Mouse (Mus musculus) ES-E14 (cell line): ENCODE data around the gene Nradd. TPM values are rescaled to one million over a fixed set of nuclear protein-coding genes. Genes with fewer than 3 reads are reported as not detected.
A peak's percentile ranks its signal among the peaks of the same experiment; 100 is the strongest.

ENCODE experiments used
- DNase-seq: peaks from one replicate; pipeline ENCODE4 v3.0.0-alpha.2; 2013; ENCODE audit warnings: low read depth, low spot score
- H3K27ac ChIP-seq: 2 replicates; pipeline ENCODE4 v1.5.1; 2012; ENCODE audit warnings: low read depth, mild to moderate bottlenecking, low read length, moderate library complexity, mixed read lengths; ENCODE audit not compliant: poor library complexity, insufficient read depth, severe bottlenecking
- H3K36me3 ChIP-seq: 2 replicates; pipeline ENCODE4 v1.6.1; 2012; ENCODE audit warnings: mild to moderate bottlenecking, low read length, moderate library complexity, mixed read lengths; ENCODE audit not compliant: control insufficient read depth, poor library complexity, insufficient read depth, severe bottlenecking
- H3K4me1 ChIP-seq, 2 experiments: fragments of 150-350 bp in 1 of 2; sonication (generic) in 1 of 2; 2 replicates each; pipeline ENCODE4 v1.6.1; 2012; ENCODE audit warnings: low read length in 2 of 2, mild to moderate bottlenecking in 1 of 2, mixed read lengths in 1 of 2; ENCODE audit not compliant: control insufficient read depth in 2 of 2, insufficient read depth in 2 of 2, poor library complexity in 1 of 2
- H3K4me3 ChIP-seq, 2 experiments: fragments of 150-350 bp in 1 of 2; sonication (generic) in 1 of 2; 2 replicates each; pipeline ENCODE4 v1.5.1; 2012; ENCODE audit warnings: low read length in 2 of 2, low read depth in 1 of 2, mild to moderate bottlenecking in 1 of 2, mixed read lengths in 1 of 2; ENCODE audit not compliant: insufficient read depth in 1 of 2, poor library complexity in 1 of 2, severe bottlenecking in 1 of 2
- H3K9ac ChIP-seq: 2 replicates; pipeline ENCODE4 v1.6.1; 2012; ENCODE audit warnings: low read depth, mild to moderate bottlenecking, low read length, mixed read lengths; ENCODE audit not compliant: poor library complexity, insufficient read depth, severe bottlenecking
- H3K9me3 ChIP-seq: fragments of 150-350 bp; sonication (generic); 2 replicates; pipeline ENCODE4 v1.6.1; 2012; ENCODE audit warnings: low read depth, mild to moderate bottlenecking, low read length; ENCODE audit not compliant: control insufficient read depth, insufficient read depth
- CHD2 ChIP-seq: IDR thresholded peaks from 2 replicates; pipeline ENCODE4 v1.6.1; 2014; ENCODE audit warnings: mild to moderate bottlenecking, low read depth, low read length, inconsistent platforms
- HCFC1 ChIP-seq: IDR thresholded peaks from 2 replicates; pipeline ENCODE4 v1.6.1; 2012; ENCODE audit warnings: low read length, inconsistent platforms, borderline replicate concordance; ENCODE audit not compliant: insufficient read depth
- MAFK ChIP-seq: IDR thresholded peaks from 2 replicates; pipeline ENCODE4 v1.6.1; 2014; ENCODE audit warnings: mild to moderate bottlenecking, low read depth, low read length, inconsistent platforms; ENCODE audit not compliant: insufficient read depth
- ZC3H11A ChIP-seq: IDR thresholded peaks from 2 replicates; pipeline ENCODE4 v1.6.1; 2012; ENCODE audit warnings: low read depth, mild to moderate bottlenecking, inconsistent platforms, low read length, borderline replicate concordance
- ZNF384 ChIP-seq: IDR thresholded peaks from 2 replicates; pipeline ENCODE4 v1.6.1; 2012; ENCODE audit warnings: low read depth, low read length, inconsistent platforms
- in situ Hi-C, 2 experiments: fragments of 600-800 bp; cut with MboI; formaldehyde crosslinking; loops; one replicate each; pipeline ENCODE4 v1.15.1; 2025; ENCODE audit warnings: low sequenced_read_pairs in 2 of 2, inconsistent platforms in 1 of 2; ENCODE audit not compliant: unreplicated experiment in 2 of 2
- total RNA-seq: library from RNA; depleted of rRNA; stranded (reverse); fragments of 300-350 nt; gene quantifications from 2 replicates; pipeline ENCODE4 v1.2.3, GENCODE M21; 2012

Nradd gene
- total RNA-seq, 1 experiment, result 65.5 TPM

- DNase-seq, result peak; percentile 94
- Histone ChIP-seq H3K36me3 (0 out of 2 replicates have a peak, but pooled peaks cover 4% of the 10 kb centered on the region), H3K9me3 (no peaks in the 10 kb centered on the region), H3K27ac (peak within 1 kb of the TSS; percentile 91), H3K4me1 (peaks cover 6 to 31% of the 10 kb centered on the region in 2 experiments; a peak in 2 of 4 replicates), H3K9ac (peak within 1 kb of the TSS; percentile 99), H3K4me3 (peak within 1 kb of the TSS; percentile 76 to 86)
- TF ChIP-seq CHD2 (peak; percentile 44; the same call in 1 of the 2 replicates), ZNF384 (no peak), HCFC1 (peak; percentile 77), MAFK (no peak), ZC3H11A (no peak)
- in situ Hi-C loops, result no loop called here
Observed at GRCm38 (mm10) chr9:110656249-110657221, 32.3 kb upstream of the Nradd start, which contains the start of gene Ccdc12. Ccdc12 (plus strand) TSS chr9:110656503.

- Histone ChIP-seq H3K9ac (peak overlapping the region; percentile 51), H3K4me1 (peaks cover 6 to 24% of the 10 kb centered on the region in 2 experiments; a peak in 2 of 4 replicates), H3K9me3 (no peaks in the 10 kb centered on the region), H3K4me3 (peak overlapping the region; percentile 62 to 76), H3K27ac (peak overlapping the region; percentile 7; the same call in 1 of the 2 replicates), H3K36me3 (0 out of 2 replicates have a peak, but pooled peaks cover 4% of the 10 kb centered on the region)
- TF ChIP-seq MAFK (no peak), ZC3H11A (no peak)
- in situ Hi-C loops, result no loop called here
- DNase-seq, result no peak
Observed at GRCm38 (mm10) chr9:110655651-110656007, 31.4 kb upstream of the Nradd start.

DNA sequence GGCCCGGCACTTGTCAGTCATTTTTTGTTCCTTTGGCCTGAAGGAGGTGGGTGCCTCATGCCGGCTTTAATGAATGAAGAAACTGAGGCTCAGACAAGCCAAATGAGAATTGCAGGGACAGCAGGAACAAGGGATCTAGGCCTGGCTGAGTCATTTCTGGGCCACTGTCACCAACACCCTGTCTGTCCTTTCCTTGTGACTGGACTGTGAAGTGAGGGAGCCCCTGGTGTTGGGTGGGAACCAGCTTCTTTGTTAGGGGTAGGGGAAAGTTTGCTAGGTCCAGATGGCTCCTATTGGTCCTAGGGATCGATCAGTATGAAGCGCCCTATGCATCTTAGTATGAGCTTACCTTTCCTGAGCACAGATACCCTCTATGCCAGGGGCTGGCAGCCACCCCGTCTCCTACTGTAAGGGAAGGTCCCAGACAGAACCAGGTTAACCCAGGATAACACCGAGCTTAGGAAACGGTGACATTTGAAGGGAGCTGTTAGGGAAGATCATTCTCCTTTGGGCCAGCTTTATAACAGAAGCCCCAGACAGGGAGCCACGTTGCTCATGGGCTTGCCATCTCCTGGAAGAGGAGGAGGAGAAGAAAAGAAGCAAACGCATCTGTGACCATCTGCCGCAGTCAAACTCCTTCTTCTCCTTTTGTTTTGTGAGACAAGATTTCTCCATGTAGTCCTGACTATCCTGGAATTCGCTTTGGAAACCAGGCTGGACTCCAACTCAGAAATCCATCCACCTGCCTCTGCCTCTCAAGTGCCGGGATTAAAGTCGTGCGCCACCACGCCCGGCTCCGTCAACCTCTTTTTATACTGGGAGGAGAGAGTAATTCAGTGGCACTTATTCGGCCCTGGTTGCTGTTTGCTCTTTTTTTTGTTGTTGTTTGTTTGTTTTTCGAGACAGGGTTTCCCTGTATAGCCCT, 30.7 kb upstream of the Nradd start:
- in situ Hi-C loops, result no loop called here
- H3K36me3 ChIP-seq, result 0 out of 2 replicates have a peak, but pooled peaks cover 4% of the 10 kb centered on the region
- TF ChIP-seq ZC3H11A (no peak), MAFK (no peak), ZNF384 (no peak), CHD2 (no peak), HCFC1 (no peak)
- no peak for DNase-seq
- H3K27ac ChIP-seq, result no peak overlapping the region
- peaks cover 3 to 21% of the 10 kb centered on the region in 2 experiments; a peak in 2 of 4 replicates for H3K4me1 ChIP-seq
- H3K4me3 ChIP-seq, result peak overlapping the region in 1 of 2 experiments; percentile 77; a peak in 2 of 4 replicates
- H3K9ac ChIP-seq, result no peak overlapping the region
- no peaks in the 10 kb centered on the region for H3K9me3 ChIP-seq
